Mouse (Mus musculus) midbrain, embryonic 16.5 days (tissue): ENCODE results near the gene Usp20. TPM values are rescaled to one million over a fixed set of nuclear protein-coding genes. Genes with fewer than 3 reads are reported as not detected.

Experiments used
- ATAC-seq: fragments of 200-750 bp; cut with Nextera tagmentation; 2 replicates; pipeline ENCODE4 v1.8.0; 2017; ENCODE audit warnings: moderate TSS enrichment
- H3K27ac ChIP-seq: fragments of 300-500 bp; sonication (generic); 2 replicates; pipeline ENCODE4 v1.5.1; 2014; ENCODE audit warnings: mild to moderate bottlenecking, low read length, mixed read lengths
- H3K27me3 ChIP-seq: fragments of 300-500 bp; sonication (generic); 2 replicates; pipeline ENCODE4 v1.6.1; 2014; ENCODE audit warnings: low read depth, low read length, mixed read lengths; ENCODE audit not compliant: control insufficient read depth, insufficient read depth
- H3K36me3 ChIP-seq: fragments of 300-500 bp; sonication (generic); 2 replicates; pipeline ENCODE4 v1.6.1; 2014; ENCODE audit warnings: mild to moderate bottlenecking, low read length, moderate library complexity, mixed read lengths; ENCODE audit not compliant: control insufficient read depth, insufficient read depth
- H3K4me1 ChIP-seq: fragments of 300-500 bp; sonication (generic); 2 replicates; pipeline ENCODE4 v1.6.1; 2014; ENCODE audit warnings: mild to moderate bottlenecking, low read length, mixed read lengths; ENCODE audit not compliant: control insufficient read depth, insufficient read depth
- H3K4me2 ChIP-seq: fragments of 300-500 bp; sonication (generic); 2 replicates; pipeline ENCODE4 v1.6.1; 2014; ENCODE audit warnings: mild to moderate bottlenecking, low read length, mixed read lengths
- H3K4me3 ChIP-seq: fragments of 300-500 bp; sonication (generic); 2 replicates; pipeline ENCODE4 v1.5.1; 2014; ENCODE audit warnings: low read depth, mild to moderate bottlenecking, low read length, moderate library complexity, mixed read lengths
- H3K9ac ChIP-seq: fragments of 300-500 bp; sonication (generic); 2 replicates; pipeline ENCODE4 v1.6.1; 2014; ENCODE audit warnings: low read depth, low read length, mixed read lengths
- H3K9me3 ChIP-seq: fragments of 300-500 bp; sonication (generic); replicated peaks from 2 replicates; pipeline ENCODE4 v1.6.1; 2014; ENCODE audit warnings: mild to moderate bottlenecking, low read length, mixed read lengths; ENCODE audit not compliant: control insufficient read depth, poor library complexity, severe bottlenecking
- WGBS: fragments of 180-500 bp; shearing (Covaris S2); extraction: QIAGEN DNeasy Blood & Tissue Kit; methylation state at CpG from one replicate; pipeline ENCODE4 v1.1.7; 2014; 5-methylcytosine and 5-hydroxymethylcytosine counted together
- polyA plus RNA-seq: library from polyadenylated mRNA; unstranded; fragments of >200 nt; fragmentation: Nextera tagmentation; extraction: Ambion mirVana; gene quantifications from 2 replicates; pipeline ENCODE4 v1.2.1, GENCODE M21; 2015

Usp20 gene
- polyA plus RNA-seq, 1 experiment from 2014 or later: 49.2 TPM

- H3K4me1 ChIP-seq: no peaks in the 10 kb centered on the region
- no peaks in the 10 kb centered on the region for H3K9me3 ChIP-seq
- no peak for ATAC-seq
- no peaks in the 10 kb centered on the region for H3K27me3 ChIP-seq
- H3K36me3 ChIP-seq: peaks cover 9% of the 10 kb centered on the region
- no peak overlapping the region for H3K4me2 ChIP-seq
- no peak overlapping the region for H3K27ac ChIP-seq
- H3K4me3 ChIP-seq: no peak overlapping the region
- no peak overlapping the region for H3K9ac ChIP-seq
- 87% methylated on average over 28 of the region's 28 CpGs for whole genome bisulfite sequencing
Observed at GRCm38 (mm10) chr2:31060787-31061730, 79.0 kb downstream of the Usp20 start.

- H3K36me3 ChIP-seq: 0 out of 2 replicates have a peak, but pooled peaks cover 2% of the 10 kb centered on the region
- H3K4me3 ChIP-seq: no peak overlapping the region
- no peak overlapping the region for H3K9ac ChIP-seq
- H3K4me1 ChIP-seq: no peaks in the 10 kb centered on the region
- no peaks in the 10 kb centered on the region for H3K9me3 ChIP-seq
- H3K27me3 ChIP-seq: no peaks in the 10 kb centered on the region
- ATAC-seq: no peak
- WGBS: 90% methylated on average over 10 of the region's 10 CpGs
- H3K4me2 ChIP-seq: no peak overlapping the region
- no peak overlapping the region for H3K27ac ChIP-seq
Observed at GRCm38 (mm10) chr2:31061868-31062628, 80.0 kb downstream of the Usp20 start.

- Histone ChIP-seq H3K4me3 (no peak overlapping the region), H3K27me3 (no peaks in the 10 kb centered on the region), H3K36me3 (no peaks in the 10 kb centered on the region), H3K4me1 (no peaks in the 10 kb centered on the region), H3K9me3 (no peaks in the 10 kb centered on the region), H3K9ac (no peak overlapping the region), H3K27ac (no peak overlapping the region), H3K4me2 (no peak overlapping the region)
- 78% methylated on average over 11 of the region's 11 CpGs for WGBS
- ATAC-seq: no peak
Observed at GRCm38 (mm10) chr2:31066019-31066789, 84.1 kb downstream of the Usp20 start.

- Histone ChIP-seq H3K4me2 (no peak overlapping the region), H3K9ac (no peak overlapping the region), H3K4me1 (no peaks in the 10 kb centered on the region), H3K27ac (peak overlapping the region; percentile 22; the same call in 1 of the 2 replicates), H3K4me3 (no peak overlapping the region), H3K36me3 (no peaks in the 10 kb centered on the region), H3K9me3 (no peaks in the 10 kb centered on the region), H3K27me3 (no peaks in the 10 kb centered on the region)
- WGBS: 84% methylated on average over 13 of the region's 13 CpGs
- ATAC-seq: no peak
Observed at GRCm38 (mm10) chr2:31067059-31067595, 85.0 kb downstream of the Usp20 start.

- H3K36me3 ChIP-seq: peaks cover 5% of the 10 kb centered on the region
- no peaks in the 10 kb centered on the region for H3K27me3 ChIP-seq
- H3K9ac ChIP-seq: no peak overlapping the region
- H3K4me2 ChIP-seq: no peak overlapping the region
- no peak overlapping the region for H3K4me3 ChIP-seq
- 46% methylated on average over 7 of the region's 7 CpGs for WGBS
- no peak for ATAC-seq
- no peaks in the 10 kb centered on the region for H3K9me3 ChIP-seq
- no peaks in the 10 kb centered on the region for H3K4me1 ChIP-seq
- peak overlapping the region; percentile 62 for H3K27ac ChIP-seq
Observed at GRCm38 (mm10) chr2:31067696-31068245, 85.7 kb downstream of the Usp20 start.

- Histone ChIP-seq H3K36me3 (peaks cover 9% of the 10 kb centered on the region), H3K9me3 (no peaks in the 10 kb centered on the region), H3K4me3 (no peak overlapping the region), H3K4me1 (no peaks in the 10 kb centered on the region), H3K27ac (peak overlapping the region; percentile 62), H3K4me2 (no peak overlapping the region), H3K27me3 (no peaks in the 10 kb centered on the region), H3K9ac (no peak overlapping the region)
- WGBS: 9% methylated on average over 13 of the region's 13 CpGs
- ATAC-seq: peak; percentile 70
Observed at GRCm38 (mm10) chr2:31068246-31069113, 86.4 kb downstream of the Usp20 start.

GRCm38 (mm10) chr2:31069114-31069445, 87.0 kb downstream of the Usp20 start:
- Histone ChIP-seq H3K9ac (no peak overlapping the region), H3K27ac (peak overlapping the region; percentile 60), H3K36me3 (peaks cover 12% of the 10 kb centered on the region), H3K9me3 (no peaks in the 10 kb centered on the region), H3K4me2 (no peak overlapping the region), H3K27me3 (no peaks in the 10 kb centered on the region), H3K4me1 (no peaks in the 10 kb centered on the region), H3K4me3 (no peak overlapping the region)
- 78% methylated on average over 4 of the region's 4 CpGs for WGBS
- no peak for ATAC-seq

- H3K4me1 ChIP-seq: no peaks in the 10 kb centered on the region
- peaks cover 12% of the 10 kb centered on the region for H3K36me3 ChIP-seq
- no peak overlapping the region for H3K4me2 ChIP-seq
- no peaks in the 10 kb centered on the region for H3K27me3 ChIP-seq
- H3K27ac ChIP-seq: peak overlapping the region; percentile 60
- no peak overlapping the region for H3K4me3 ChIP-seq
- no peak overlapping the region for H3K9ac ChIP-seq
- no peak for ATAC-seq
- no peaks in the 10 kb centered on the region for H3K9me3 ChIP-seq
- 90% methylated on average over 7 of the region's 7 CpGs for WGBS
Observed at GRCm38 (mm10) chr2:31069506-31069905, 87.4 kb downstream of the Usp20 start.
